Mouse (Mus musculus) MEL (cell line): ENCODE measurements around the gene Ttc9.

Experiments used
- CTCF ChIP-seq, 3 experiments: IDR thresholded peaks in 2 of 3; conservative IDR thresholded peaks in 1 of 3; 2 replicates each; pipeline ENCODE4 v1.5.1; 2011 to 2012; ENCODE audit warnings: low read length in 3 of 3, low read depth in 2 of 3, mild to moderate bottlenecking in 2 of 3, improper control_type of control experiment in 1 of 3, inconsistent platforms in 1 of 3, mixed read lengths in 1 of 3, moderate library complexity in 1 of 3; ENCODE audit not compliant: control insufficient read depth in 1 of 3, insufficient read depth in 1 of 3, poor library complexity in 1 of 3, severe bottlenecking in 1 of 3
- RAD21 ChIP-seq: IDR thresholded peaks from 2 replicates; pipeline ENCODE4 v1.6.1; 2011; ENCODE audit warnings: mild to moderate bottlenecking, low read depth, low read length, improper control_type of control experiment

DNA sequence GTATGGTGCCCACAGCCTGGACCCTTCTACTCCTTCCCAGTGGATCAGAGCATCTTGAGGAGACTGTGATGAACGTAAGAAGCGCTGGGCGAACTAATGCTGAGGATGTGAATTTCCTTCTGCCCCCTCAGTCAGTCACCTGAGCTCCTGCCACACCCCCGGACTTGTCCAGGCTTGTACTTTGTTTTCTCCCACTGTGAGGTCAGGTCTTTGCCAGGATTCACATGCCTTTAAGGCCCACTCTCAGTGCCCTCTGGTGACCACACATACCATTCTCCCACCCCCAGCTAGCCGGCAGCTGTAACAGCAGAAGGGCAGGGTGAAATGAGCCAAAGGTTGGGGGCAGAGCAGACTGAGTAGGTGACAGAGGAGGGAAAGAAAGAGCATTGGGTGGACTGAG is 32.9 kb downstream of the Ttc9 start:
- no peak for TF ChIP-seq RAD21
- no peak for TF ChIP-seq CTCF (IDR thresholded peaks at IDR 0.05 in 2 of 3, conservative IDR thresholded peaks at IDR 0.05 in 1 of 3; ENCODE audit: control insufficient read depth in 1 of 3, insufficient read depth in 1 of 3, low read depth in 2 of 3, low read length in 3 of 3, poor library complexity in 1 of 3, severe bottlenecking in 1 of 3)
